In genomic region chr16:44347071-44347901, GRCm38 (mm10) we compare ENCODE assay signal across 8 mouse cellular contexts. TPM values are rescaled to one million over a fixed set of nuclear protein-coding genes. Genes with fewer than 3 reads are reported as not detected.
A peak's percentile ranks its signal among the peaks of the same experiment; 100 is the strongest.
DNase-seq lines count a peak whose midpoint lies in the region; ATAC-seq and TF ChIP-seq lines count a peak whose summit lies in the region.

Spice1 (plus strand) TSS chr16:44347121.

- H3K4me2 ChIP-seq in heart, embryonic 12.5 days, result peak within 1 kb of the TSS; percentile 70
- peak within 1 kb of the TSS; percentile 69 for H3K4me2 ChIP-seq in kidney, postnatal 0 days (ENCODE audit: low read length)
- peak within 1 kb of the TSS; percentile 77 for H3K4me2 ChIP-seq in liver, embryonic 12.5 days
- H3K4me2 ChIP-seq in stomach, embryonic 15.5 days, result peak within 1 kb of the TSS; percentile 59

- TF ChIP-seq POLR2A in brain, embryonic 14.5 days (IDR thresholded peaks at IDR 0.05; ENCODE audit: borderline replicate concordance, extremely low read depth, insufficient read depth, insufficient read length, poor library complexity, severe bottlenecking), result no peak

- H3K36me3 ChIP-seq in C2C12 (ENCODE audit: control insufficient read depth, insufficient read depth), result no peaks in the 10 kb centered on the region
- no peaks in the 10 kb centered on the region; the same call in 1 of the 2 replicates for H3K36me3 ChIP-seq in erythroblast, embryonic 14.5 days (ENCODE audit: control insufficient read depth)
- H3K36me3 ChIP-seq in heart, embryonic 12.5 days, result no peaks in the 10 kb centered on the region
- H3K36me3 ChIP-seq in kidney, postnatal 0 days (ENCODE audit: insufficient read depth, low read length), result no peaks in the 10 kb centered on the region
- no peaks in the 10 kb centered on the region for H3K36me3 ChIP-seq in liver, embryonic 12.5 days
- no peaks in the 10 kb centered on the region for H3K36me3 ChIP-seq in stomach, embryonic 15.5 days

- H3K4me1 ChIP-seq in erythroblast, embryonic 14.5 days (ENCODE audit: control insufficient read depth), result peaks cover 38% of the 10 kb centered on the region
- H3K4me1 ChIP-seq in heart, embryonic 12.5 days (replicated peaks), result peaks cover 9% of the 10 kb centered on the region
- H3K4me1 ChIP-seq in kidney, postnatal 0 days (replicated peaks; ENCODE audit: insufficient read depth, low read length), result 0 out of 2 replicates have a peak, but pooled peaks cover 5% of the 10 kb centered on the region
- peaks cover 40% of the 10 kb centered on the region for H3K4me1 ChIP-seq in liver, embryonic 12.5 days
- no peaks in the 10 kb centered on the region for H3K4me1 ChIP-seq in stomach, embryonic 15.5 days

- ATAC-seq in heart, embryonic 12.5 days (ENCODE audit: insufficient number of reproducible peaks, low FRiP score), result peak; percentile 98
- ATAC-seq in kidney, postnatal 0 days (replicated peaks; ENCODE audit: low FRiP score, low read depth), result peak; percentile 99
- ATAC-seq in liver, embryonic 12.5 days, result peak; percentile 98
- peak; percentile 98 for ATAC-seq in stomach, embryonic 15.5 days (ENCODE audit: insufficient read depth, low FRiP score, low read depth)

- TF ChIP-seq CTCF in C2C12 (IDR thresholded peaks at IDR 0.05; ENCODE audit: control insufficient read depth, insufficient read depth, insufficient read length), result peak; percentile 15
- TF ChIP-seq CTCF in brain, embryonic 14.5 days (IDR thresholded peaks at IDR 0.05; ENCODE audit: borderline replicate concordance, extremely low read depth, insufficient read depth, insufficient read length), result peak; percentile 57; the same call in 1 of the 2 replicates
- TF ChIP-seq CTCF in kidney, postnatal 0 days (IDR thresholded peaks at IDR 0.05; ENCODE audit: low read depth), result peak; percentile 59; the same call in 1 of the 2 replicates

- peak within 1 kb of the TSS; percentile 86 for H3K9ac ChIP-seq in heart, embryonic 12.5 days
- H3K9ac ChIP-seq in kidney, postnatal 0 days (ENCODE audit: low read depth, low read length), result peak within 1 kb of the TSS; percentile 84
- H3K9ac ChIP-seq in liver, embryonic 12.5 days, result peak within 1 kb of the TSS; percentile 84
- peak within 1 kb of the TSS; percentile 36 for H3K9ac ChIP-seq in stomach, embryonic 15.5 days

- no peaks in the 10 kb centered on the region for H3K79me3 ChIP-seq in C2C12 (ENCODE audit: low read depth)

- peak within 1 kb of the TSS; percentile 46 for H3K4me3 ChIP-seq in C2C12 (ENCODE audit: insufficient read depth, poor library complexity, severe bottlenecking)
- peak within 1 kb of the TSS; percentile 82 for H3K4me3 ChIP-seq in erythroblast, embryonic 14.5 days (replicated peaks)
- peak within 1 kb of the TSS; percentile 91 for H3K4me3 ChIP-seq in heart, embryonic 12.5 days
- peak within 1 kb of the TSS; percentile 89 for H3K4me3 ChIP-seq in kidney, postnatal 0 days (replicated peaks; ENCODE audit: low read depth, low read length)
- H3K4me3 ChIP-seq in liver, embryonic 12.5 days, result peak within 1 kb of the TSS; percentile 89
- H3K4me3 ChIP-seq in stomach, embryonic 15.5 days (replicated peaks), result peak within 1 kb of the TSS; percentile 73

- peak within 1 kb of the TSS; percentile 94 for H3ac ChIP-seq in C2C12 (ENCODE audit: control insufficient read depth, insufficient read length, low read depth)

- DNase-seq in brain, embryonic 14.5 days (ENCODE audit: low read depth), result peak; percentile 96
- peak; percentile 96 for DNase-seq in kidney, postnatal 0 days (ENCODE audit: low spot score)
- peak; percentile 94 for DNase-seq in natural killer cell, adult 2 months (ENCODE audit: low spot score in 2 of 2)

- under 1% methylated on average over 67 of the region's 67 CpGs for WGBS in heart, embryonic 12.5 days
- under 1% methylated on average over 67 of the region's 67 CpGs for WGBS in kidney, postnatal 0 days
- WGBS in liver, embryonic 12.5 days (ENCODE audit: insufficient replicate concordance), result 2% methylated on average over 67 of the region's 67 CpGs
- WGBS in stomach, embryonic 15.5 days, result under 1% methylated on average over 61 of the region's 67 CpGs

- no peaks in the 10 kb centered on the region for H3K79me2 ChIP-seq in C2C12 (ENCODE audit: control insufficient read depth, insufficient read depth)

- no peaks in the 10 kb centered on the region for H3K27me3 ChIP-seq in C2C12 (ENCODE audit: control insufficient read depth, insufficient read depth, insufficient read length)
- no peaks in the 10 kb centered on the region for H3K27me3 ChIP-seq in erythroblast, embryonic 14.5 days (ENCODE audit: control insufficient read depth)
- H3K27me3 ChIP-seq in heart, embryonic 12.5 days (replicated peaks), result no peaks in the 10 kb centered on the region
- no peaks in the 10 kb centered on the region for H3K27me3 ChIP-seq in kidney, postnatal 0 days (ENCODE audit: insufficient read depth, low read length)
- H3K27me3 ChIP-seq in liver, embryonic 12.5 days (replicated peaks), result no peaks in the 10 kb centered on the region
- H3K27me3 ChIP-seq in stomach, embryonic 15.5 days (replicated peaks), result no peaks in the 10 kb centered on the region

- no peaks in the 10 kb centered on the region for H3K9me3 ChIP-seq in erythroblast, embryonic 14.5 days (ENCODE audit: control insufficient read depth, low read length)
- no peaks in the 10 kb centered on the region for H3K9me3 ChIP-seq in heart, embryonic 12.5 days (replicated peaks)
- no peaks in the 10 kb centered on the region for H3K9me3 ChIP-seq in kidney, postnatal 0 days (replicated peaks; ENCODE audit: low read length)
- H3K9me3 ChIP-seq in liver, embryonic 12.5 days (replicated peaks), result no peaks in the 10 kb centered on the region
- H3K9me3 ChIP-seq in stomach, embryonic 15.5 days, result no peaks in the 10 kb centered on the region

- peak within 1 kb of the TSS; percentile 93 for H3K27ac ChIP-seq in heart, embryonic 12.5 days (ENCODE audit: poor library complexity, severe bottlenecking)
- H3K27ac ChIP-seq in kidney, postnatal 0 days, result peak within 1 kb of the TSS; percentile 96
- peak within 1 kb of the TSS; percentile 98 for H3K27ac ChIP-seq in liver, embryonic 12.5 days
- peak within 1 kb of the TSS; percentile 94 for H3K27ac ChIP-seq in stomach, embryonic 15.5 days

TF ChIP-seq in C2C12, 6 proteins besides CTCF, POLR2A, EP300 and RAD21:
- TF ChIP-seq CEBPB (IDR thresholded peaks at IDR 0.05; ENCODE audit: low read depth), result no peak
- TF ChIP-seq FOSL1 (IDR thresholded peaks at IDR 0.05; ENCODE audit: insufficient read depth, low read length, poor library complexity, severe bottlenecking), result no peak
- TF ChIP-seq MYOD1 (IDR thresholded peaks at IDR 0.05; ENCODE audit: control insufficient read depth, insufficient read length, low read depth), result no peak
- TF ChIP-seq USF1 (IDR thresholded peaks at IDR 0.05; ENCODE audit: low read depth), result no peak
- no peak for TF ChIP-seq MAX (IDR thresholded peaks at IDR 0.05)
- no peak for TF ChIP-seq MYOG (IDR thresholded peaks at IDR 0.05; ENCODE audit: control insufficient read depth, extremely low read depth, insufficient read length)
TF ChIP-seq in C2C12: peak in this region for 0.

RNA-seq across cellular contexts. Expression of gene Spice1, which starts in this region (rescaled TPM):
- polyA plus RNA-seq in C2C12 (2012; fragmentation: generic; extraction: Trizol), result 3.1 TPM
- polyA plus RNA-seq in brain, embryonic 14.5 days (2012; rRNA removed), result 16.6 and 24.8 TPM in 2 replicates
- 0.75 and 1.3 TPM in 2 replicates for polyA plus RNA-seq in erythroblast, embryonic 14.5 days (2012)
- polyA plus RNA-seq in heart, embryonic 12.5 days (2016; fragmentation: Nextera tagmentation; extraction: Ambion mirVana), result 22.1 and 23.9 TPM in 2 replicates
- polyA plus RNA-seq in kidney, postnatal 0 days (2015; fragmentation: Nextera tagmentation; extraction: Ambion mirVana), result 17.9 and 18.8 TPM in 2 replicates
- 14.1 and 15.6 TPM in 2 replicates for polyA plus RNA-seq in liver, embryonic 12.5 days (2016; fragmentation: Nextera tagmentation; extraction: Ambion mirVana)
- polyA plus RNA-seq in stomach, embryonic 15.5 days (2015; fragmentation: Nextera tagmentation; extraction: Ambion mirVana), result 28.3 and 28.7 TPM in 2 replicates

Comparison
In these comparisons a context has a peak if more than half of its experiments do, and no peak if none do; other contexts are left out.
1. Peak in every context shown above with its lines: DNase-seq, ATAC-seq, H3K4me3 ChIP-seq and H3K27ac ChIP-seq.
2. H3K9ac ChIP-seq: peak in every context shown above with its lines; median percentile 86 in heart, embryonic 12.5 days; 84 in kidney, postnatal 0 days; 84 in liver, embryonic 12.5 days; 36 in stomach, embryonic 15.5 days.